Mouse (Mus musculus): ENCODE results near the gene Alyref2. TPM values are rescaled to one million over a fixed set of nuclear protein-coding genes. Genes with fewer than 3 reads are reported as not detected.

Gene Alyref2
- total RNA-seq, 2 experiments from 2014 or later: 1.3 to 1.4 TPM

Other genes with a start within 250 kb of the Alyref2 start
- gene B4galt3, start 233.2 kb upstream of the Alyref2 start, total RNA-seq (2021): 10 to 100 TPM; 12.0 to 13.0 TPM
- gene Ppox, start 222.3 kb upstream of the Alyref2 start, total RNA-seq (2021): 1 to 10 TPM; 7.8 to 7.9 TPM
- 10 to 100 TPM; 15.1 to 19.3 TPM for gene Usp21, start 215.5 kb upstream of the Alyref2 start, total RNA-seq (2021)
- gene Ufc1, start 208.5 kb upstream of the Alyref2 start, total RNA-seq (2021): 10 to 100 TPM; 85.7 to 96.8 TPM
- 10 to 100 TPM; 28.1 to 35.8 TPM for gene Dedd, start 174.3 kb upstream of the Alyref2 start, total RNA-seq (2021)
- 10 to 100 TPM; 26.0 to 28.9 TPM for gene Nit1, start 157.8 kb upstream of the Alyref2 start, total RNA-seq (2021)
- gene Pfdn2, start 157.8 kb upstream of the Alyref2 start, total RNA-seq (2021): 100 to 1,000 TPM; 110 to 128 TPM
- gene Klhdc9, start 142.7 kb upstream of the Alyref2 start, total RNA-seq (2021): not detected
- not detected for gene Nectin4, start 133.4 kb upstream of the Alyref2 start, total RNA-seq (2021)
- under 1 TPM; 0.53 to 0.90 TPM for gene Arhgap30, start 114.5 kb upstream of the Alyref2 start, total RNA-seq (2021)
- 10 to 100 TPM; 24.7 to 26.1 TPM for gene Usf1, start 92.2 kb upstream of the Alyref2 start, total RNA-seq (2021)
- gene Tstd1, start 84.6 kb upstream of the Alyref2 start, total RNA-seq (2021): under 1 TPM; 0.48 to 0.93 TPM
- gene F11r, start 65.9 kb upstream of the Alyref2 start, total RNA-seq (2021): 1 to 10 TPM; 3.7 to 7.0 TPM
- gene Itln1, start 31.8 kb downstream of the Alyref2 start, total RNA-seq (2021): not detected
- gene Cd244a, start 55.7 kb downstream of the Alyref2 start, total RNA-seq (2021): under 1 TPM in 1 of 2 experiments, not detected in 1; 0.09 TPM
- gene Ly9, start 103.9 kb downstream of the Alyref2 start, total RNA-seq (2021): under 1 TPM in 1 of 2 experiments, not detected in 1; 0.14 TPM
- not detected for gene Slamf7, start 149.6 kb downstream of the Alyref2 start, total RNA-seq (2021)
- under 1 TPM; 0.46 to 0.69 TPM for gene Cd48, start 178.5 kb downstream of the Alyref2 start, total RNA-seq (2021)